Mouse (Mus musculus): ENCODE data around the gene Zcchc7. TPM values are rescaled to one million over a fixed set of nuclear protein-coding genes. Genes with fewer than 3 reads are reported as not detected.
"Not testable (repeated sequence)": the region's sequence is repeated elsewhere in the genome, so short reads cannot be mapped to it uniquely, and the experiment has no call there.

Gene Zcchc7
- polyA plus RNA-seq, 1 experiment: 38.1 TPM

GRCm38 (mm10) chr4:44942237-44942636 lies 186.6 kb downstream of the Zcchc7 start:
- DNase-seq (ENCODE audit: low read depth): no peak
- no peak for TF ChIP-seq CTCF (IDR thresholded peaks at IDR 0.05; ENCODE audit: borderline replicate concordance, extremely low read depth, insufficient read depth, insufficient read length)
- no peak for TF ChIP-seq POLR2A (IDR thresholded peaks at IDR 0.05; ENCODE audit: borderline replicate concordance, extremely low read depth, insufficient read depth, insufficient read length, poor library complexity, severe bottlenecking)

GRCm38 (mm10) chr4:44943480-44943879 lies 187.8 kb downstream of the Zcchc7 start:
- DNase-seq (ENCODE audit: low read depth): no peak
- TF ChIP-seq POLR2A (IDR thresholded peaks at IDR 0.05; ENCODE audit: borderline replicate concordance, extremely low read depth, insufficient read depth, insufficient read length, poor library complexity, severe bottlenecking) (no peak), CTCF (IDR thresholded peaks at IDR 0.05; ENCODE audit: borderline replicate concordance, extremely low read depth, insufficient read depth, insufficient read length) (no peak)

GRCm38 (mm10) chr4:44944426-44945075 lies 188.9 kb downstream of the Zcchc7 start:
- DNase-seq (ENCODE audit: low read depth): no peak
- no peak for TF ChIP-seq CTCF (IDR thresholded peaks at IDR 0.05; ENCODE audit: borderline replicate concordance, extremely low read depth, insufficient read depth, insufficient read length)
- no peak for TF ChIP-seq POLR2A (IDR thresholded peaks at IDR 0.05; ENCODE audit: borderline replicate concordance, extremely low read depth, insufficient read depth, insufficient read length, poor library complexity, severe bottlenecking)

GRCm38 (mm10) chr4:44946126-44946525 lies 190.4 kb downstream of the Zcchc7 start:
- not testable (repeated sequence) for DNase-seq (ENCODE audit: low read depth)

- no peak for DNase-seq (ENCODE audit: low read depth)
- no peak for TF ChIP-seq POLR2A (IDR thresholded peaks at IDR 0.05; ENCODE audit: borderline replicate concordance, extremely low read depth, insufficient read depth, insufficient read length, poor library complexity, severe bottlenecking)
- TF ChIP-seq CTCF (IDR thresholded peaks at IDR 0.05; ENCODE audit: borderline replicate concordance, extremely low read depth, insufficient read depth, insufficient read length): no peak
Observed at GRCm38 (mm10) chr4:44947464-44947863, 191.8 kb downstream of the Zcchc7 start.

- TF ChIP-seq CTCF (IDR thresholded peaks at IDR 0.05; ENCODE audit: borderline replicate concordance, extremely low read depth, insufficient read depth, insufficient read length) (no peak), POLR2A (IDR thresholded peaks at IDR 0.05; ENCODE audit: borderline replicate concordance, extremely low read depth, insufficient read depth, insufficient read length, poor library complexity, severe bottlenecking) (no peak)
- DNase-seq (ENCODE audit: low read depth): no peak
Observed at GRCm38 (mm10) chr4:44948314-44948713, 192.6 kb downstream of the Zcchc7 start.

- TF ChIP-seq CTCF (IDR thresholded peaks at IDR 0.05; ENCODE audit: borderline replicate concordance, extremely low read depth, insufficient read depth, insufficient read length) (no peak), POLR2A (IDR thresholded peaks at IDR 0.05; ENCODE audit: borderline replicate concordance, extremely low read depth, insufficient read depth, insufficient read length, poor library complexity, severe bottlenecking) (no peak)
- DNase-seq (ENCODE audit: low read depth): no peak
Observed at GRCm38 (mm10) chr4:44953041-44953440, 197.4 kb downstream of the Zcchc7 start.

GRCm38 (mm10) chr4:44958776-44959175 lies 203.1 kb downstream of the Zcchc7 start:
- no peak for DNase-seq (ENCODE audit: low read depth)
- TF ChIP-seq CTCF (IDR thresholded peaks at IDR 0.05; ENCODE audit: borderline replicate concordance, extremely low read depth, insufficient read depth, insufficient read length) (no peak), POLR2A (IDR thresholded peaks at IDR 0.05; ENCODE audit: borderline replicate concordance, extremely low read depth, insufficient read depth, insufficient read length, poor library complexity, severe bottlenecking) (no peak)

GRCm38 (mm10) chr4:44959220-44959619 lies 203.5 kb downstream of the Zcchc7 start:
- no peak for DNase-seq (ENCODE audit: low read depth)

GRCm38 (mm10) chr4:44963156-44963555 lies 207.5 kb downstream of the Zcchc7 start:
- DNase-seq (ENCODE audit: low read depth): no peak
- TF ChIP-seq POLR2A (IDR thresholded peaks at IDR 0.05; ENCODE audit: borderline replicate concordance, extremely low read depth, insufficient read depth, insufficient read length, poor library complexity, severe bottlenecking) (no peak), CTCF (IDR thresholded peaks at IDR 0.05; ENCODE audit: borderline replicate concordance, extremely low read depth, insufficient read depth, insufficient read length) (no peak)

More at GRCm38 (mm10) chr4:44959220-44959619, 203.5 kb downstream of the Zcchc7 start:
- TF ChIP-seq CTCF (IDR thresholded peaks at IDR 0.05; ENCODE audit: borderline replicate concordance, extremely low read depth, insufficient read depth, insufficient read length): no peak
- no peak for TF ChIP-seq POLR2A (IDR thresholded peaks at IDR 0.05; ENCODE audit: borderline replicate concordance, extremely low read depth, insufficient read depth, insufficient read length, poor library complexity, severe bottlenecking)

- DNase-seq (ENCODE audit: low read depth): no peak
- TF ChIP-seq CTCF (IDR thresholded peaks at IDR 0.05; ENCODE audit: borderline replicate concordance, extremely low read depth, insufficient read depth, insufficient read length): no peak
- TF ChIP-seq POLR2A (IDR thresholded peaks at IDR 0.05; ENCODE audit: borderline replicate concordance, extremely low read depth, insufficient read depth, insufficient read length, poor library complexity, severe bottlenecking): no peak
Observed at GRCm38 (mm10) chr4:44965175-44965574, 209.5 kb downstream of the Zcchc7 start.

- DNase-seq (ENCODE audit: low read depth): no peak
- no peak for TF ChIP-seq POLR2A (IDR thresholded peaks at IDR 0.05; ENCODE audit: borderline replicate concordance, extremely low read depth, insufficient read depth, insufficient read length, poor library complexity, severe bottlenecking)
- TF ChIP-seq CTCF (IDR thresholded peaks at IDR 0.05; ENCODE audit: borderline replicate concordance, extremely low read depth, insufficient read depth, insufficient read length): no peak
Observed at GRCm38 (mm10) chr4:44965736-44966135, 210.1 kb downstream of the Zcchc7 start.
